Mouse (Mus musculus) central nervous system, embryonic 11.5 days (tissue): ENCODE results near the gene Slc25a24. TPM values are rescaled to one million over a fixed set of nuclear protein-coding genes. Genes with fewer than 3 reads are reported as not detected.

ENCODE experiments used
- polyA plus RNA-seq: library from polyadenylated mRNA; depleted of rRNA; stranded (reverse); fragments of >200 nt; gene quantifications from 2 replicates; pipeline ENCODE4 v1.2.3, GENCODE M21; 2012; rRNA removed

Gene Slc25a24
- polyA plus RNA-seq: 18.0 and 26.2 TPM in 2 replicates

DNA sequence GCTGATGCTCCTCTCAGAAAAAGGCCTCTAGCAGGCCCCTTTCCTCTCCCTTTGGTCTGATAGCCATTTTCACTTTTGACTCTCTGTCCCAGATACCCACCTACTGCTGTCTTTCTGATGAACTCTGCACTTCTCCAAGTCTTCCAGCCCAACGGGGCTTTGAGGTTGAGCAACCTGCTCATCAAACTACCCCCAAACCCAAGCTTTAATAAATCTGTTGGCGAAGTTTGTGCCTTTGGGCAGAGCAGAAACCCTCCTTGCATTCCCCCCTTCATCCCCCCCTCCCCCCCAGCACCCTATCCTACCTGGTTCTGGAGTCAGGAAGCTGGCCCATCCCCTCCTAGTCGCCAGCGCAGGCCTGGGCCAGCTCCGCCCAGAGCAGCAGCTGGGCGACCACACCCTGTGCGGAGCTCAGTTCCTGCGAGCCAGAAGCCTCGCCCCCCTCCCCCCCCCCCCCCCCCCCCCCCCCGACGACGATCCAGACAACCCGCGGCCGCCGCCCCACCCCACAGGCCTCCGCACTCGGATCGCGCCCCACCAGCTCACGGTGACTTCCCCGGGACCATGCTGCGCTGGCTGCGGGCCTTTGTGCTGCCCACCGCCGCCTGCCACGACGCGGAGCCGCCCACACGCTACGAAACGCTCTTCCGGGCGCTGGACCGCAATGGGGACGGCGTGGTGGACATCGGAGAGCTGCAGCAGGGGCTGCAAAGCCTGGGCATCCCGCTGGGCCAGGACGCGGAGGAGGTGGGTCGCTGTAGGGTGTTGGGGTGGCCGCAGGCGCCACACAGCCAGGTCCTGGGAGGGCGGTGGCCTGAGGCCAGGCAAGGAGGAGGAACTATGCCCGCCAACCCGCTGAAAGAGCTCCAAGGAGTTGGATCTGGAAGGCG lies at the start of gene Slc25a24:
Gene Slc25a24, plus strand, starts transcription at position 509 of the 890 bp plus-strand sequence.

DNA sequence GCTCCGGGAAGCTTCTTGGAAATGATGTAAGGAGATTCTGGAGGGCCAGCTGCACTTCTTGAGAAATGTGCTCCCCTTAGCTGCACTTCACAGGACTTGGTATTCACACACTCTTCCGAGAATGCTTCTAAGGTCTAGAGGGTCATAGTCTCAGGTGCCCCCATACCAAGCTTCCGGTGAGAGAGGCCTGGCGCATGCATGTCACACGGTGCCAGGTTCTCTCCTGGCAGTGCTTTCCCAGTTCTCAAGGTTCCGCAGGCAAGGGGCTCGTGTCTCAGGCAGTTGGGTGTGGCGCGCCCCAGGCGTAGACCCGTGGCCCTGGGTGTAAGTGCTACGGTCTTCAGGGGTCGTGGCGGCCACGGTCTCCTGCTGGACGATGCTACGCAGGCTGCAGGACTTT lies 42.8 kb upstream of the Slc25a24 start, which contains the start of gene Slc25a54:
Gene Slc25a54, plus strand, starts transcription at position 301 of the 400 bp plus-strand sequence.

Other genes starting within 250 kb of the Slc25a24 start
- gene Fndc7, start 233.1 kb upstream of the Slc25a24 start, polyA plus RNA-seq: 0.11 TPM in 1 of 2 replicates, not detected in the other
- gene Prpf38b, start 211.4 kb upstream of the Slc25a24 start, polyA plus RNA-seq: 118 and 167 TPM in 2 replicates
- gene Henmt1, start 183.3 kb upstream of the Slc25a24 start, polyA plus RNA-seq: 0.25 and 0.37 TPM in 2 replicates
- gene Gm9857, start 182.7 kb upstream of the Slc25a24 start, polyA plus RNA-seq: 0.37 TPM in 1 of 2 replicates, not detected in the other
- gene Fam102b, start 95.5 kb upstream of the Slc25a24 start, polyA plus RNA-seq: 9.1 and 15.5 TPM in 2 replicates
- not detected in 2 replicates for gene Slc25a54, start 42.7 kb upstream of the Slc25a24 start, polyA plus RNA-seq
- 6.8 and 7.2 TPM in 2 replicates for gene Vav3, start 217.5 kb downstream of the Slc25a24 start, polyA plus RNA-seq